Mouse (Mus musculus): ENCODE data around the gene Secisbp2.
"Not testable (repeated sequence)": the region's sequence is repeated elsewhere in the genome, so short reads cannot be mapped to it uniquely, and the experiment has no call there.

Gene Secisbp2

DNA sequence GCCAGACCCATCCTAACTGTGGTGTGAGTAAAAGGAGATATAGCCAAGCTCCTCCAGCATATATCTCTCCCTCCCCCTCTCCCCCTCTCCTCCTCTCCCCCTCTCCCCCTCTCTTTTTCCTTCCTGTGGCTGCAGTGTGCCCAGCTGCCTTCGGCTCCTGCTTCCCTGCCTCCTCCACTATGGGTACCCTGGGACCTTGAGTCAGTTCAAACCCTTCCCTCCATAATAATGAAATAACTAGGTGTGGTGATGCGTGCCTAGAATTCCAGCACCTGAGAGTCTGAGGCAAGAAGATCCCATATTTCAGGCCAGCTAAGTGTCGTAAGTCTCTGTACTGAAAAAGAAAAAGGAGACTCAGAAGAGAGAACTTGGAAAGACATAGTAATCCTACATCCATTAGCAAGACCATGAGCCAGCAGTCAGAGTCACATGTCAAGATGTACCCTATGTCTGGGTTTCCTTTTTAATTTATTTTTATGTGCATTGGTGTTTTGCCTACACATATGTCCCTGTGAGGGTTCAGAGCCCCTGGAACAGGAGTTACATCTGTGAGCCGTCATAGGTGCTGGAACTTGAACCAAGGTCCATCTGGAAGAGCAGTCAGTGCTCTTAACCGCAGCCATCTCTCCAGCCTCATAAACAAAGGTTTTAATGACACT, 18.8 kb upstream of the Secisbp2 start:
- H3K36me3 ChIP-seq (ENCODE audit: insufficient read depth, low read length), result no peaks in the 10 kb centered on the region
- H3K27me3 ChIP-seq (ENCODE audit: insufficient read depth, low read length), result no peaks in the 10 kb centered on the region
- no peak overlapping the region for H3K4me3 ChIP-seq (replicated peaks; ENCODE audit: low read length)
- TF ChIP-seq NANOG (IDR thresholded peaks at IDR 0.05; ENCODE audit: borderline replicate concordance, low read length) (no peak), POU5F1 (IDR thresholded peaks at IDR 0.05; ENCODE audit: borderline replicate concordance, low read length) (no peak), CTCF (conservative IDR thresholded peaks at IDR 0.05; ENCODE audit: low read length) (no peak)
- H3K4me1 ChIP-seq (replicated peaks; ENCODE audit: low read depth, low read length), result peaks cover 41% of the 10 kb centered on the region
- H3K9me3 ChIP-seq (ENCODE audit: low read length), result no peaks in the 10 kb centered on the region

DNA sequence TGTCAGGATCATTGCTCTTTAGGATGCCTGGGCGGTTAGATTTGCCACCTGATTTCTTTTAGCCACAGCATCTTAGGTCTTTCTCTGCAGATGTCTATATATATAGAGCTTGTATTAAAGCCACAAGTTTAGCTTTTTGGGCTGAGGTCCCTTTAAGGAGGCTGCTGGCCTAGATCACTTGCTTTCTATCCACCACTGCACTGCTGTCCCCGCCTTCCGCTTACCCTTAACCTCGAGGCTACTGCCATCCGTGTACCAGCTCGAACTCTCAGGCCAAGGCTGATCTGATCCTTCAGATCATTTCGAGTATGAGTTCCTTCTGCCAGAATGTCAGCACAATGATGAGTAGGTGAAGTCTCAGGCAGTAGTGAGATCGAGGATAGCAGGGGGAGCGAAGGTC, 16.1 kb upstream of the Secisbp2 start:
- H3K9me3 ChIP-seq (ENCODE audit: low read length); H3K4me3 ChIP-seq (replicated peaks; ENCODE audit: low read length); H3K27me3 ChIP-seq (ENCODE audit: insufficient read depth, low read length); H3K36me3 ChIP-seq (ENCODE audit: insufficient read depth, low read length): not testable (repeated sequence)
- peaks cover 27% of the 10 kb centered on the region for H3K4me1 ChIP-seq (replicated peaks; ENCODE audit: low read depth, low read length)

DNA sequence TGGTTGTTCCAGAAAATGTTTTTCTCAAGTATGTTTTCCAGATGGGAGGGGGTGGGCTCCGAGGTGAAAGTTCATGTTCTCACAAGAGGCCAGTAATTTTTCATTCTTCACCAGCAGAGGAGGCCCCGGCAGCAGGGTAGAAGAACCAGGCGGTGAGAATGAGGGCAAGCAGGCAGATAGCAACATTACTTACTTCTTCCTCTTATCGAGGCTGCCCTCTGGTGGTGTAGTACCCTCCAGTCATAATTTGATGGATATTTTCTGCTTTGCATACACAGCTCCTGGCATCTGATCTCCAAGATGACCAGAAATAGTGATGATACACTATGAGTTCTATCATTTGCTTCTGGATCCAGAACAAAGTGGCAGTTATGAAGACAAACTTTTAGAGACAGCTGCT, 12.5 kb upstream of the Secisbp2 start:
- Histone ChIP-seq H3K4me3 (replicated peaks; ENCODE audit: low read length) (no peak overlapping the region), H3K27me3 (ENCODE audit: insufficient read depth, low read length) (no peaks in the 10 kb centered on the region), H3K36me3 (ENCODE audit: insufficient read depth, low read length) (no peaks in the 10 kb centered on the region), H3K4me1 (replicated peaks; ENCODE audit: low read depth, low read length) (peaks cover 19% of the 10 kb centered on the region), H3K9me3 (ENCODE audit: low read length) (no peaks in the 10 kb centered on the region)
- peak; percentile 43 for TF ChIP-seq CTCF (conservative IDR thresholded peaks at IDR 0.05; ENCODE audit: low read length)
- no peak for TF ChIP-seq NANOG (IDR thresholded peaks at IDR 0.05; ENCODE audit: borderline replicate concordance, low read length)
- TF ChIP-seq POU5F1 (IDR thresholded peaks at IDR 0.05; ENCODE audit: borderline replicate concordance, low read length), result no peak

DNA sequence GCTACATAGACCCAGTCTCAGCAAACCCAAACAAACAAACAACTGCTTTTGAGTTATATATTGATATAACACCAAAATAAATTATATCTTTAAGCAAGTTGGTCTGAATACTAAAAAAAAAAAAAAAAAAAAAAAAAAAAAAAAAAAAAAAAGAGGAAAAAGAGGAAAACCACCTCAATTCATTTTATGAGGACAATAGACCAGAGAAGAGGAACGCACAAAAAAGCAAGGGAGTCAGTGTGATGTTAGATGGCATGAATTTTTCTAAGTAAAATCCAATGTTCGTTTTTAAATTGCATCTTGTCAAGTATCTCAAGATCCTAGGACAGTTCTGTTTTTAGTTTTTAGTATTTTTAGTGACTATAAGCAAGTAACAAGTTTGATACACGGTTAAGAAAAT, 10.1 kb upstream of the Secisbp2 start:
- Histone ChIP-seq H3K27me3 (ENCODE audit: insufficient read depth, low read length) (no peaks in the 10 kb centered on the region), H3K9me3 (ENCODE audit: low read length) (no peaks in the 10 kb centered on the region), H3K36me3 (ENCODE audit: insufficient read depth, low read length) (peaks cover under 1% of the 10 kb centered on the region; the same call in 1 of the 2 replicates), H3K4me3 (replicated peaks; ENCODE audit: low read length) (no peak overlapping the region), H3K4me1 (replicated peaks; ENCODE audit: low read depth, low read length) (peaks cover 23% of the 10 kb centered on the region)
- TF ChIP-seq POU5F1 (IDR thresholded peaks at IDR 0.05; ENCODE audit: borderline replicate concordance, low read length) (no peak), NANOG (IDR thresholded peaks at IDR 0.05; ENCODE audit: borderline replicate concordance, low read length) (no peak), CTCF (conservative IDR thresholded peaks at IDR 0.05; ENCODE audit: low read length) (no peak)

DNA sequence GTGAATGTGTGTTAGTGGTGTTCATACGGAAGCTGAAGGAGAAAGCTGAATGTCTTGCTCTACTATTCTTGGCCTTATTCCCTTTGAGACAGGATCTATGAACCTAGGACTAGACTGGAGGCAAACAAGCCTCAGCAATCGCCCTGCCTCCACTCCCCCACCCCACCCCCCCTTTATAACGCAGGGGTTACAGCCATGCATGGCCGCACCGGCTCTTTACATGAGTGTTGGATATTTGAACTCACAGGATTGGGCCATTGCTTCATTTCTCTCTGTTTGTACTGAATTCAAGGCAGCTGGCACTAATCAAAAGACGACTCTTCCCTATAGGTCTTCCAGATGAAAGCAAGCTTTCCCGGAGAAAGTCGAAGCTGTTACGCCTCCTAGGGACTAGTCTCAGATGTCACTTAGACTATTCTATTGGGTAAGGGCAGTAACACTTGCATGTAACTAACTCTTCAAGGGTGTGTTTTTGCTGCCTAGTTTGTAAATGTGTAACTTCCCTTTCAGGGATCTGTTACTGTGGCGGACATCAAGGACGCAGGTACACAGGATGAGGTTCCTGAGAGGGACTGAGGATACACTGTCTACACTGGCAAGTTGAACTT, 9.2 kb upstream of the Secisbp2 start:
- Histone ChIP-seq H3K9me3 (ENCODE audit: low read length) (no peaks in the 10 kb centered on the region), H3K4me1 (replicated peaks; ENCODE audit: low read depth, low read length) (peaks cover 30% of the 10 kb centered on the region), H3K4me3 (replicated peaks; ENCODE audit: low read length) (no peak overlapping the region), H3K27me3 (ENCODE audit: insufficient read depth, low read length) (no peaks in the 10 kb centered on the region), H3K36me3 (ENCODE audit: insufficient read depth, low read length) (peaks cover 9% of the 10 kb centered on the region)
- no peak for TF ChIP-seq NANOG (IDR thresholded peaks at IDR 0.05; ENCODE audit: borderline replicate concordance, low read length)
- no peak for TF ChIP-seq CTCF (conservative IDR thresholded peaks at IDR 0.05; ENCODE audit: low read length)
- no peak for TF ChIP-seq POU5F1 (IDR thresholded peaks at IDR 0.05; ENCODE audit: borderline replicate concordance, low read length)

DNA sequence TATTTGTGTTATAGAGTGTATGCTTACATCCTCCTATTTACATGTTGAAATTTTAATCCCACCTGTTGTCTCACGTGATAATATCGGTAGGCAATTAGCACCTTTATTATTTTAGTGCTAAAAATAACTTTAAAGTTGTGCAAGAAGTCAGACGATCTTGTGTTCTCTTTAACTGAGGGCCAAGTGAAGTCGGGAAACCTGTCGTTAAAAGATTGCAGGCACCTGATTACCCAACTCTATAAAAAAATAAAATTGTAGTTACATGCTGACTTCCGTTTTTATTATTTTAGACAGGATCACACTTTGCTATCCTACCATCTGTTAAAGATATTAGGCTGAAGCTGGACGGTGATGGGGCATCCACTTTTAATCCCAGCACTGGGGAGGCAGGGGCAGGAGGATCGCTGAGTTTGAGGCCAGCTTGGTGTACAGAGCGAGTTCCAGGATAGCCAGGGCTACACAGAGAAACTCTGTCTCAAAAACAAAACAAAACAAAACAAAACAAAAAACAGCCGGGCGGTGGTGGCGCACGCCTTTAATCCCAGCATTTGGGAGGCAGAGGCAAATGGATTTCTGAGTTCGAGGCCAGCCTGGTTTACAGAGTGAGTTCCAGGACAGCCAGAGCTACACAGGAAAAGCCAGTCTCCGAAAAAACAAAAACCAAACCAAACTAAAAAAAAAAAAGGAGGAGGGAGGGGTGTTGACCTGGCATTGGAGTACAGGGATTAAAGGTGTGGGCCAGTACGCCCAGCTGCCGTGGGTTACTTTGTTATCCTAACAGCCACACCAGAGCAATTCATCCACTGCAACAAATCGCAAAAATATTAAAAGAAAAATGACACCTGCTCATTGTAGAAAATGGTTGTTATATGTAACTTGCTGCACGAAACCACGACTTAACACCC, 7.3 kb upstream of the Secisbp2 start:
- H3K36me3 ChIP-seq (ENCODE audit: insufficient read depth, low read length), result peaks cover 27% of the 10 kb centered on the region
- TF ChIP-seq CTCF (conservative IDR thresholded peaks at IDR 0.05; ENCODE audit: low read length) (no peak), NANOG (IDR thresholded peaks at IDR 0.05; ENCODE audit: borderline replicate concordance, low read length) (no peak), POU5F1 (IDR thresholded peaks at IDR 0.05; ENCODE audit: borderline replicate concordance, low read length) (no peak)

DNA sequence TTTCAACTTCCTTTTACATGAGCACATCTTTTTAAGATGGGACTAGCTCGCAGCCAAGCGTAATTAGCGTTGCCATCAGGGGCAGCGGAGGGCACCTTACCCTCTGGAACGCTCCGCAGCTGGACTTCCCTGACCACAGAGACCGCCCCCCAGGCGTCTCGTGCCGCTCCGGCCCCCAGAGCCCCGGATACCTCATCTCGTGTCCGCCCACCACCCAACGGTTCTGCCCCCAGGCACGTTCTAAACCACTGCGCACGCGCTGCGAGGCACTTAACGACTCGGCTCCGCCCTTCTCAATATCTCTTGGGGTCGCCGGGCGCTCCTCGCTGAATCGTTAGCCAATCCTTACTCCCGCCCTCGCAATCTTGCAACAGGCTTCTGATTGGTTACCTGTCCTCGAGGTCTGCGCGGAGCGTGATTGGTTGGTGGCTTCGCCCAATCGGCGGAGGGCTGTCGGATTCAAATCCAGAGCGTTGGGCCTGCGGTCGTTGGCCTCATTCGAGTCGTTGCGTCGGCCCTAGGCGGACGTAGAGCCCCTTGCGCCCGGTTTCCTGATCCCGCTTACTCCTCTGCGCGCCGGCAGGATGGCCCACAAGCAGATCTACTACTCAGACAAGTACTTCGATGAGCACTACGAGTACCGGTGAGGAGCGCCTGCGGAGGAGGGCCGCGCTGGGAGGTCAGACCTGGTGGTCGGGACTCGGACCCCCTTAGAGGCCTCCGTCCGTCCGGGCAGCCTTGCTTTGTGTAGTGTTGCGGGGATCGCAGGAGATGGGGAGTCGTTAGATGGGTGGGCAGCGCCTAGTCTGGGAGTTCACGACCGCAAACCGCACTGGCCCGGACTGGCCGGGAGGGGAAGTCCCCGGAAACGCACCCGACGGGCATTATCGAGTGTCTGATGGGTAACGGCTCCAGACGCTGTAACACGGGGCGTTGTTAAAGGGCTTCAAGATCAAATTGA, 6.4 kb upstream of the Secisbp2 start, which contains the start of gene Cks2:
Gene Cks2 (plus strand): TSS at position 404 of the 961 bp plus-strand sequence.
- H3K36me3 ChIP-seq (ENCODE audit: insufficient read depth, low read length), result peaks cover 36% of the 10 kb centered on the region
- H3K4me1 ChIP-seq (replicated peaks; ENCODE audit: low read depth, low read length), result peaks cover 57% of the 10 kb centered on the region
- TF ChIP-seq NANOG (IDR thresholded peaks at IDR 0.05; ENCODE audit: borderline replicate concordance, low read length) (no peak), POU5F1 (IDR thresholded peaks at IDR 0.05; ENCODE audit: borderline replicate concordance, low read length) (no peak), CTCF (conservative IDR thresholded peaks at IDR 0.05; ENCODE audit: low read length) (no peak)
- peak within 1 kb of the TSS; percentile 99 for H3K4me3 ChIP-seq (replicated peaks; ENCODE audit: low read length)
- no peaks in the 10 kb centered on the region for H3K27me3 ChIP-seq (ENCODE audit: insufficient read depth, low read length)
- H3K9me3 ChIP-seq (ENCODE audit: low read length), result no peaks in the 10 kb centered on the region

More for the DNA sequence above, 7.3 kb upstream of the Secisbp2 start:
- H3K9me3 ChIP-seq (ENCODE audit: low read length), result no peaks in the 10 kb centered on the region
- peaks cover 48% of the 10 kb centered on the region for H3K4me1 ChIP-seq (replicated peaks; ENCODE audit: low read depth, low read length)
- H3K4me3 ChIP-seq (replicated peaks; ENCODE audit: low read length), result peak overlapping the region; percentile 99
- no peaks in the 10 kb centered on the region for H3K27me3 ChIP-seq (ENCODE audit: insufficient read depth, low read length)
